Mouse (Mus musculus): ENCODE measurements around the gene Gm6882.
"Not testable (repeated sequence)": the region's sequence is repeated elsewhere in the genome, so short reads cannot be mapped to it uniquely, and the experiment has no call there.

Gene Gm6882

DNA sequence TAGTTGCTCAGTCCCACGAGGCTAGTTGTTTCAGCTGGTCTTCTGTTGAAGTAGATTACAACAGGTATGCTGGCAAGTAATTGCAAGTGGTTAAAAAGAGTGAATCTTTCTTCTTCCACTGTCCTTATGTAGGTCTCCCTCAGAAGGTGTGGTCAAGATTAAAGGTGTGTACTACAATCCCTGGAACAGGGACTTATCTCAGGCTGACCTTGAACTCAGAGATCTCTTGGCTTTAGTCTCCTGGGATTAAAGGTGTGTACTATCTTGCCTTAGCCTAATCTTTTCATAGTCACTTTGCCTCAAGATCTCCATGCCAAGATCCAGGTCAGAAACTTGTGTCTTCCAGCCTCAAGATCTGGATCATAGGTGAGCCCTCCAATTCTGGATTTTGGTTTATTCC, at the start of gene Gm6882:
Gm6882 (minus strand) TSS at position 101 of the 400 bp plus-strand sequence.
- not testable (repeated sequence) for ATAC-seq (ENCODE audit: low TSS enrichment)

All from frontal cortex, adult (tissue).